Mouse (Mus musculus): ENCODE measurements at regions not wholly inside any gene's neighbourhood (a gene's known extent, or its start where the extent isn't known, plus 50 kb on each side); places are given as distances from the start of the nearest gene placed in this dataset.

- no peak for DNase-seq
Measured at GRCm38 (mm10) chr7:71289702-71290101, 61.6 kb downstream of the Gm10295 start.

GRCm38 (mm10) chr7:71289266-71289665 lies 62.0 kb downstream of the Gm10295 start:
- DNase-seq = no peak

DNA sequence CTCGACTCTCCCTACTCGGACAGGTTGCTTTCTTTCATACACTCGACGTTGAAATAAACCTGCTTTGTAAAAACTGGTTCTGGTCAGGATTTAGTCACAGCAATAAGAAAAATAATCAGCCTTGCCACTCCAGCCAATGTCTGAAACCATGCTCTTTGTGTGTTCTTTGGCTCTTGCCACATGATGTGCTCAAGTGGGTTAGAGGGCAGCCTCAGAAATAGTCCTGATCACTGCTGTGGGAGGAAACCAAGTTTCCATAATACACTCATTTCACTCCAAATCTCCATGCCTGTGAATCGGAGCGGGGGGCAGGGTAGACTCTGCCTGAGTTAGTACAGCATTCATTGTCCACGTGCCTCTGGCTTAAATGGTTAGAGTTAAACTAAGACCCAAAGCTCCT lies 63.8 kb downstream of the Gm10295 start:
- no peak for DNase-seq

DNA sequence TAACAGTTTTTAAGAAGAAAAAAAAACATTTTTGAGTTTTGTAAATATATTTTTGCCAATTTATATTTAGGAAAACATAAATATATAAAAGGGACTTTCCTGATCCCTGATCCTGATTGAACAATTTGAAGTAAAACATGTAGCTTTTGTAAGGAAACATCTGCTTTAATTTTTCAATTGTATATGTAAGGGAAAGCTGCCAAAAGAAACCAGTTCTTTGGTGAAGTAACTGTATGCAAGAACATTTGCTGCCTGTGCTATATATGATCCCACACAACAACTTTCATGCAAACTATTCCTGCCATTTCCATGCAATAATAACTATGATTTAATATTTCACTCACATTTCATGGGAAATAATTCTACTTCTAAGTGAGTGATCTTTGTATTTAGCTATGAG lies 67.0 kb downstream of the Gm10295 start:
- DNase-seq = no peak

- no peak for DNase-seq
Measured at GRCm38 (mm10) chr7:71283419-71283818, 67.9 kb downstream of the Gm10295 start.

DNA sequence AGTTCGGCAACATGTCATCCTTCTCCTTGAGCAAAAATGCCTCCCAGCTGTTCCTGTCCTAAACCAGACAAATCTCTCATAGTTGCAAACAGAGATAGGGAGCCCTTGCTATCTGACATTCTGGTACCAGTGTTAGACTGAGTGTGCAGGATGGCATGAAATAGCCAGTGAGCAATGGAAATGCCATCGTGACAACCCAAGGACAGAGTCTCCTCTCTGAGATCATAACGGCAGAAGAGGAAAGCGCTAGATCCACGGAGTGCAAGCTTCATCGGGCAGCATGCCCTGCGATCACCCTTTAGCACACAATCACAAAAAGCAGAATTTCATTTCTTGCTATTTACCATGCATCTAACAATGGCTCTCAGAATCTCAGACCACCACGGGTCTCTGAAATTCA lies 85.2 kb downstream of the Gm10295 start:
- DNase-seq = peak; percentile 19

DNA sequence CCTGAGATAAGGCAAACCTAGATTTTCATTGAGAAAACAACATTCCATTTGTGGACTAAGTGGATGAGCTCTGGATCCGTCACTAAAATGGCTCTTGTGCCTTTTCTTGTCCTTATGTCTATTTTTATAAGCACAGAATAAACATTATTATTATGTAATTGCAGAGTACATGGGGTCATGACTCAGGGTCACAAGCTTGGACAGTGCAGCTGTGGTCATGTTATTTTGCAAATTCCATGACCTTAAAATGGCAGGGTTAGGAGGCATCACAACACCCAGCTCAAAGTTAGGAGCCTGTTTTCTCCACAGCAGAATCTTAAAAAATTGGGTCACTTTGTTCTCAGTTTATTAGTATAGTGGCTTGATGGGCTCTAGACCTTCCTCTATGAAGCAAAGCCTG lies 87.2 kb downstream of the Gm10295 start:
- DNase-seq = peak; percentile 13

DNA sequence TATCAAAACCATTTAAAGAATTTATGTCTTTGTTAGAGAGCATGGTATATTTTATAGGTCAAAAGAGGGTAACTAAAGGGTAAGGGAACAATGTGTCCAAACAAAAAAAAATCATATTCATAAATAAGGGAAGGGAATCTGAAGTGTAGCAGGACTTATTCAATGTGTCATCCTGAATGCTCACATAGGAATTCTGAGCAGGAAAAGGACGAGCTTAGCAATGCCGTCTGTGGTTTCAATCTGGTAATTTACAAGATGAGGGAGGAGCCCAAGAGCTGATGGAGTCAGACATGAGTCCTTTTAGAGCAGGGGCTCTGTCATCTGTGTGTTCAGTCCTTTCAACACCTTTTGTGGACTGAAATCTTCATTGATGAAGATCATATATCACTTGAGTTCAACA lies 101.6 kb downstream of the Gm10295 start:
- no peak for DNase-seq

DNA sequence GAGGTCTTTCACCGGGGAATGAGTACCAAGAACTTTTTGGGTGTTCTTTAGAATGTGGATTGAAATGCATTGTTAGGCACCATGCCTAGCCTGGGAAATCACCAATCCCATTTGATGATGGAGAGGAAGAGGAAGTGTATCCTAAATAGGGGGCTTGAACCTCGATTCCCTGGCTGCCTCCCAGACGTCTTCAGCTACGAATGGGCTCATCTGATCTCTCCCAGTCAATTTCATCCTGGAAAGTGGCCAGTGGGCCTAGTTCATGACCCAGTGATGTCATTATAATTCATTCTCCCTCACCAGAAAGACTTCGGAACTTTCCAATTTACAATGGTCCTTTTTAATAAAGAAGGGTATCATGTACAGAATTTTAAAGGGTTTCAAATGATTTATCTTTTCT lies 102.1 kb downstream of the Gm10295 start:
- DNase-seq = no peak

DNA sequence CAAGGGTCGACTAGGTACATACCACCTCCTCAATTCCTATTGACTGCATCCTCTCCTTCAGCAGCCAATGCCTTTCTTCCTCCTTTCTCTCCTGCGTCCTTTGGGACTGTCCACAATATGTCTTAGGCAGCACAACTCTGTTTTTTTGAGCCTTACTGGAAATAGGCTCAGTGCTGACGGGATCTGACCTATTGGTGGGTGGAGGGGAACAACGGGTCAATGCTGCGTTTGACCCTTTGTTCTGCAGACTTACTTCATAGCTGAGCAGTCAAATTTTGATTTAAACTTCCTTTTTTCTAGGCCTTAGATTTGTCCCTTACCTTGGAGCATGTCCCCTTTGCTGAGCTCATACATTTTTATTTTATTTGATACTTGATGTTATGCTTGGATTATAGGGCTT lies 103.4 kb downstream of the Gm10295 start:
- no peak for DNase-seq

DNA sequence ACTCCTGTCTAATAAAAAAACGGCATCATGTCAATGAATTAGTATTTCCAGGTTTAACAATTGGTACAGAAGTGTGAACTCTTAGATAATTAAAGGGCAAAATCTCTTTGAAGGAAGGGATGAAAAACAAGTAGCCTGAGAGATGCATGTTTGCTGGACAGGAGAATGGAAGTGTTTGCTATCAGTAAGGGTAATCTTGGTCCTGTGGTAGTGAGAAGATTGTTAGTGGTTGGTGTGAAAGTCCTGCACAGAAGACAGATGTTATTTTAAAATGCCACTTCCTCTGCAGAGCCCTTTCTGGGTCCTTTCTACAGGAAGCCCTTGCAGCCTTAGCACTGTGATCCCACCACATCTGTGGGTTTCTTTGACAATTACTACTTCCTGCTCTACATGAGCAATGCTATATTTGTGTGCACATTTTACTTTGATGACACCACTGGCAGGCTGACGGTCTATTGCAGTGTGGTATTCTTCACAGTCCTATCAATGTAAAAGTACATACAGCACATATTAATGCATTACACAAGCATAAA lies 108.8 kb downstream of the Gm10295 start:
- DNase-seq = no peak

- DNase-seq = no peak
Measured at GRCm38 (mm10) chr7:71239207-71239606, 112.1 kb downstream of the Gm10295 start.

DNA sequence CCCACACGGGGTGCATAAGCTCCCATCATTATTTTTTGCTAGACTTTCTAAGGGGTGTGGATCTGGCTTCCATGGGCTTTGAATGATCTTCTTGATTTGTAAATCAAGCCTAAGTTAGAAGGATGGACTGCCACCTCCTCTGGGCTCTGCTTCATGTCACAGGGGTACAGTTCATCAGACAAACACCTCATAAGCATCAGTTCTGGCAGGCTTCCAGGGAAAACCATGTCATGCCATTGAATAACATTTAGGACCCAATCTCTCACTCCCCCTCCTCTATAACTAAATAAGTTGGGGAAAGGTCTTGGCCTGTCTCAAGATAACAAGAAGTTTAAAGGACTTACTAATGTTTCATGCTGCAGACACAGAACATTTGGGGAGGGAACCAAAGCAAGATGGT lies 115.0 kb downstream of the Gm10295 start:
- no peak for DNase-seq

GRCm38 (mm10) chr7:71234176-71234769 lies 117.0 kb downstream of the Gm10295 start:
- no peak for DNase-seq

GRCm38 (mm10) chr7:71232821-71233815 lies 118.2 kb downstream of the Gm10295 start:
- no peak for DNase-seq

DNA sequence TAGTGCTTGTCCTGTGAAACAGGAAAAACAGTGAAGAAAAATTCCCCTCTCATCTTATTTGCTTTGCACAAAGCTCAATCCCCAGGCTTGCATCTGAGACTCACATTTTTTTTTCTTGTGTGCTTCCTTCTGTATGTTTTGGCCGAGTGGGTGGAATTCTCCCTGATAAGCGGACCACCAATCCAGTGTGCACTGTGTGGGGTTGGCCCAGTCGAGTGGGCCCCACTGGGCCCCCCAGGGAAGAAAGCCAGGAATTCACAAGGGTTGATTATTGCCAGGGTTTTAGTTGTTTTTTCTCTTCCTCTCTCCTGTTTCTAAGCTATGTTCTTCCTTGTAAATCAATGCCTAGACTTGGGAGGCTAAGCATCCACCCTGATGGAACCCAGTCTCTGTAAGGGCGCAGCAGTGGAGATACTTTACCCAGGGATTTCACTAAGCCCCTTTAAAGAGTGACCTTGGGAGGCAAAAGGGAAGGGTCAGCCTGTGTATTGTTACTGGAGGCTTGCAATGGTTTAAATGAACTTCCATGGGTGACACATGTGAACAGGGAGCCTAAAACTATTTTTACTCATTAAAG lies 120.3 kb downstream of the Gm10295 start:
- no peak for DNase-seq

DNA sequence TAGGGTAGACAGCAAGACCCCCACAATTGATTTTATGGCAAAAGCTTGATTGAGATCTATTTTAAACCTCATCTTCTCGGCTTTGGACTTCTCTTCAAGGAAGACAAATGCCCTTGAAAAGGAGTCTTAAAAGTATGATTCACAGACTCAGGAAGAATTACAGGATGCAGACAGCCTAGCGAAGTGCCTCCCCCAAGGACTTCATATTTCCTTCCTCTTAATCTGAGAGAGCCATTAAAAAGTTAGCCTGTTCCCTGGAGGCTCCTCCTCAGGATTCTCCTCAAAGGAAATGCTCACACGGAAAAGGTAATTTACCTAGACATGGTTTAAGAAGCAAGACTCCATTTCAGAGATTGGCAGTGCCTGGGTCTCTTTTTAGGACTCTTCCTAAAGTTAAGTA lies 122.1 kb downstream of the Gm10295 start:
- no peak for DNase-seq

GRCm38 (mm10) chr7:71224320-71224865 lies 126.9 kb downstream of the Gm10295 start:
- DNase-seq = no peak

- no peak for DNase-seq
Measured at GRCm38 (mm10) chr7:71223513-71224319, 127.6 kb downstream of the Gm10295 start.

GRCm38 (mm10) chr7:71217344-71217743 lies 133.9 kb downstream of the Gm10295 start:
- no peak for DNase-seq

GRCm38 (mm10) chr7:71216808-71217207 lies 134.5 kb downstream of the Gm10295 start:
- DNase-seq = peak; percentile 39

DNA sequence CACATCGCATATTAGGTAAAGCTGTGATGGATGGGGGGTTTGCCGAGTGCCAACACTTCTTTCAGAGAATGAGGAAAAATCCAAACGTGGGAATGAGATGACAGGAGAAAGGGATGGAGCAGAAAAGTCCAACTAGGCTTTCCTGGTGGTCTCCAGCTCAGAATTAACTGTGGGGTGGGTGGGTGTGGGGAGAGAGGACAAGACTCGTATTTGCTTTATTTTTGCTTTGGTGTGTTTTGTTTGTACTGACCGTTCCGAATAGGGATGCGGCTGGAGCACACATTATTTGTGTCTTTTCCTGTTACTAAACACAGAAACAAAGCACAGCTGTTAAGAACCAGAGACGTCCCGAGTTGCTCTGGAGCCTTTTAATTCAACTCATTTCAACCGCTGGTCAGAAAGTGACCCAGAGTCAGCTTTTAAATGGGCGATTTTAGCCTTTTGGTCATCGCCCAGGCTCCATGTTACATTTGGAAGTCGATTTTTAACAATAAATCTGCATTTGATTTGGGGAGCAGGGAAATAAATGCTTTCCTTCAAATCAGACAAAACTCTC lies 136.7 kb downstream of the Gm10295 start:
- no peak for DNase-seq
